Comparison of ENCODE assay signal across 12 mouse cellular contexts in the genomic region with DNA sequence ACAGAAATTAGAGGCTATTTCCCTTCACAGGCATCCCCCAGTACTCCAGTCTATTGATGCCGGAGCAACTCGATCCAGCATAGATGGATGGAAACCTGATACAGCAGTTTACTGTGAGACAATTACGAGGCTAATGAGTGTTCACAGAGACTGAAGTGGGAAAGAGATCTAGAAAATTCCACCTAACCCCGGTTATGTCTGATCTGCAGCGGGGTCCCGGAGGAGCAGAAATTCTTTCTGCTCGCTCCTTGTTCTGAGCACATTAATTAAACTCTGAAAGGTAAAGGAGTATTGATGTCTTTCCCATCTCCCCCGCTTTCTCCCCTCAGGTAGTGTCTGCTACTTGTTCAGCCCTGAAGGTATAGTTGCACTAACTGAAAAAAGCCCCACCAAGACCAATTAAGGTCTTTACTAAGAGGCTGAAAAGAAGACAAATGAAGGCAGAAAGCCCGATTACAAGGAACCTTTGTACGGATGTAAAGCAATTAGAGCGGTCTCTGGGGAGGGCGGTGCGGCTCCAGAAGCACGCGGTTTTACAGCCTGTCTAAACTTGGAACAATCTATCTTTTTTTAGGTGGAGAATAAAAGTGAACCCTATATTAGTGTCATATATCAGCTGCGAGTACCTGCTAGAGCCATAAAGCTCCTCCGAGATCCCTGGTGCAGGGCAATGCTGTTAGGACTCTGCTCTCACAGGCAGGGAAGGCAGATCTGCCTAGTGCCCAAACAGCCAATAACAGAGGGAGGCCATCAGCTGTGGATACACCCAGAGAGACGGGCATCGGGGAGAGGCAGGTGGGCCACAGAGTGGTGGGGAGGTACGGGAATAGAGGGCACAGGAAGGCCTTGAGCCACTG.
A peak's percentile ranks its signal among the peaks of the same experiment; 100 is the strongest.
DNase-seq lines count a peak whose midpoint lies in the region; ATAC-seq and TF ChIP-seq lines count a peak whose summit lies in the region.
"Had no signal": no experiment of that assay in that cellular context is flagged by ENCODE, and none has a peak within 500 bp of the region (broad histone marks: within the 10 kb centered on the region; RNA-seq: fewer than 3 reads in every experiment).

No protein-coding gene starts in this region.

- no peak overlapping the region for H3K4me3 ChIP-seq in embryonic facial prominence, embryonic 13.5 days
- H3K4me3 ChIP-seq in hindbrain, embryonic 15.5 days = no peak overlapping the region
- H3K4me3 ChIP-seq in midbrain, embryonic 14.5 days (replicated peaks; ENCODE audit: low read depth, low read length) = no peak overlapping the region
- no peak overlapping the region for H3K4me3 ChIP-seq in lung, postnatal 0 days (ENCODE audit: low read depth, low read length)
- no peak overlapping the region for H3K4me3 ChIP-seq in left cerebral cortex, adult 2 months
- H3K4me3 ChIP-seq: gastrocnemius, adult 2 months had no signal

- intact Hi-C loops in left cerebral cortex, adult 2 months (cut with DNase I) = no loop called here

- H3K27me3 ChIP-seq in embryonic facial prominence, embryonic 13.5 days = peaks cover 8% of the 10 kb centered on the region; the same call in 1 of the 2 replicates
- no peaks in the 10 kb centered on the region for H3K27me3 ChIP-seq in hindbrain, embryonic 15.5 days
- H3K27me3 ChIP-seq in midbrain, embryonic 14.5 days (ENCODE audit: control insufficient read depth, insufficient read depth, low read length) = no peaks in the 10 kb centered on the region
- H3K27me3 ChIP-seq in lung, postnatal 0 days (replicated peaks; ENCODE audit: insufficient read depth, low read length) = no peaks in the 10 kb centered on the region
- H3K27me3 ChIP-seq: CH12.LX had no signal

- H3K4me1 ChIP-seq in embryonic facial prominence, embryonic 13.5 days = peaks cover 55% of the 10 kb centered on the region
- peaks cover 48% of the 10 kb centered on the region for H3K4me1 ChIP-seq in hindbrain, embryonic 15.5 days (replicated peaks)
- H3K4me1 ChIP-seq in midbrain, embryonic 14.5 days (ENCODE audit: control insufficient read depth, insufficient read depth, low read length) = peaks cover 39% of the 10 kb centered on the region
- no peaks in the 10 kb centered on the region for H3K4me1 ChIP-seq in lung, postnatal 0 days (ENCODE audit: insufficient read depth, low read depth, low read length)

- H3K9me3 ChIP-seq in embryonic facial prominence, embryonic 13.5 days = no peaks in the 10 kb centered on the region
- no peaks in the 10 kb centered on the region for H3K9me3 ChIP-seq in hindbrain, embryonic 15.5 days
- no peaks in the 10 kb centered on the region for H3K9me3 ChIP-seq in midbrain, embryonic 14.5 days (ENCODE audit: control insufficient read depth, low read length)
- no peaks in the 10 kb centered on the region for H3K9me3 ChIP-seq in lung, postnatal 0 days (ENCODE audit: low read length)

- WGBS in embryonic facial prominence, embryonic 13.5 days = 11% methylated on average over 20 of the region's 20 CpGs
- WGBS in hindbrain, embryonic 15.5 days = 26% methylated on average over 20 of the region's 20 CpGs
- 49% methylated on average over 20 of the region's 20 CpGs for WGBS in midbrain, embryonic 14.5 days
- 75% methylated on average over 20 of the region's 20 CpGs for WGBS in lung, postnatal 0 days

- TF ChIP-seq EP300 in lung, postnatal 0 days (IDR thresholded peaks at IDR 0.05) = no peak

- H3K27ac ChIP-seq in embryonic facial prominence, embryonic 13.5 days = peak overlapping the region; percentile 48; the same call in 1 of the 2 replicates
- H3K27ac ChIP-seq in hindbrain, embryonic 15.5 days (replicated peaks) = peak overlapping the region; percentile 64
- peak overlapping the region; percentile 57 for H3K27ac ChIP-seq in midbrain, embryonic 14.5 days (replicated peaks; ENCODE audit: low read depth, low read length)
- no peak overlapping the region for H3K27ac ChIP-seq in lung, postnatal 0 days (ENCODE audit: low read length)
- no peak overlapping the region for H3K27ac ChIP-seq in left cerebral cortex, adult 2 months
- H3K27ac ChIP-seq: gastrocnemius, adult 2 months; macrophage had no signal

- H3K9ac ChIP-seq in embryonic facial prominence, embryonic 13.5 days = no peak overlapping the region
- H3K9ac ChIP-seq in hindbrain, embryonic 15.5 days = no peak overlapping the region
- H3K9ac ChIP-seq in midbrain, embryonic 14.5 days (replicated peaks; ENCODE audit: low read length) = no peak overlapping the region
- H3K9ac ChIP-seq in lung, postnatal 0 days (replicated peaks; ENCODE audit: low read depth) = no peak overlapping the region

- no peak for ATAC-seq in embryonic facial prominence, embryonic 13.5 days (ENCODE audit: insufficient number of reproducible peaks, insufficient read depth, low FRiP score, low TSS enrichment, low read depth)
- peak; percentile 68 for ATAC-seq in hindbrain, embryonic 15.5 days (ENCODE audit: low FRiP score, low read depth)
- ATAC-seq in midbrain, embryonic 14.5 days (ENCODE audit: low FRiP score, low TSS enrichment) = no peak
- ATAC-seq in lung, postnatal 0 days = no peak

- TF ChIP-seq CTCF in lung, postnatal 0 days (IDR thresholded peaks at IDR 0.05) = no peak
- TF ChIP-seq CTCF in left cerebral cortex, adult 2 months (IDR thresholded peaks at IDR 0.05) = no peak

- peak; percentile 44 for DNase-seq in ZHBTc4 (ENCODE audit: low read depth, low spot score)
- DNase-seq in midbrain, embryonic 14.5 days = peak; percentile 80
- no peak for DNase-seq in lung, postnatal 0 days (ENCODE audit: low spot score)
- DNase-seq in urinary bladder, postnatal 25 days (ENCODE audit: low spot score) = no peak
- DNase-seq in heart, adult 9 months (ENCODE audit: low spot score in 2 of 2) = no peak
- DNase-seq in left cerebral cortex, adult 2 months (ENCODE audit: extremely low spot score in 1 of 2, low spot score in 2 of 2) = no peak
- DNase-seq: cerebellum, adult 2 months; gastrocnemius, adult 2 months had no signal

- no peaks in the 10 kb centered on the region for H3K36me3 ChIP-seq in embryonic facial prominence, embryonic 13.5 days
- no peaks in the 10 kb centered on the region for H3K36me3 ChIP-seq in hindbrain, embryonic 15.5 days
- H3K36me3 ChIP-seq in midbrain, embryonic 14.5 days (ENCODE audit: control insufficient read depth, insufficient read depth, low read length) = no peaks in the 10 kb centered on the region
- H3K36me3 ChIP-seq in lung, postnatal 0 days (ENCODE audit: insufficient read depth, low read length) = no peaks in the 10 kb centered on the region

- H3K4me2 ChIP-seq in embryonic facial prominence, embryonic 13.5 days = peak overlapping the region; percentile 34
- peak overlapping the region; percentile 17 for H3K4me2 ChIP-seq in hindbrain, embryonic 15.5 days
- H3K4me2 ChIP-seq in midbrain, embryonic 14.5 days (ENCODE audit: low read length) = 0 out of 2 replicates have a peak overlapping the region, but pooled peaks have one; percentile 4
- H3K4me2 ChIP-seq in lung, postnatal 0 days (replicated peaks; ENCODE audit: low read depth, low read length) = no peak overlapping the region

Comparison
In these comparisons a context has a peak if more than half of its experiments do, and no peak if none do; other contexts are left out.
1. DNase-seq: peak in ZHBTc4 (single experiment) and midbrain, embryonic 14.5 days (single experiment); none in lung, postnatal 0 days (single experiment), urinary bladder, postnatal 25 days (single experiment), heart, adult 9 months (0 of 2) and left cerebral cortex, adult 2 months (0 of 2).
2. H3K27ac ChIP-seq: peak in embryonic facial prominence, embryonic 13.5 days (single experiment), hindbrain, embryonic 15.5 days (single experiment) and midbrain, embryonic 14.5 days (single experiment); none in lung, postnatal 0 days (single experiment) and left cerebral cortex, adult 2 months (single experiment).